Mouse (Mus musculus) hindbrain, embryonic 14.5 days (tissue): Measurements from ENCODE around the gene Rras2. TPM values are rescaled to one million over a fixed set of nuclear protein-coding genes. Genes with fewer than 3 reads are reported as not detected.

Source experiments
- ATAC-seq: fragments of 200-750 bp; cut with Nextera tagmentation; 2 replicates; pipeline ENCODE4 v1.8.0; 2017; ENCODE audit warnings: moderate number of reproducible peaks, mild to moderate bottlenecking, moderate TSS enrichment, moderate library complexity; ENCODE audit not compliant: low FRiP score
- DNase-seq: peaks from one replicate; pipeline ENCODE4 v3.0.0-alpha.2; 2015; ENCODE audit warnings: low spot score
- H3K27ac ChIP-seq: fragments of 300-500 bp; sonication (generic); 2 replicates; pipeline ENCODE4 v1.5.1; 2014; ENCODE audit warnings: mild to moderate bottlenecking, moderate library complexity
- H3K27me3 ChIP-seq: fragments of 300-500 bp; sonication (generic); 2 replicates; pipeline ENCODE4 v1.6.1; 2014; ENCODE audit warnings: mild to moderate bottlenecking, low read length, mixed read lengths; ENCODE audit not compliant: control insufficient read depth, insufficient read depth
- H3K36me3 ChIP-seq: fragments of 300-500 bp; sonication (generic); replicated peaks from 2 replicates; pipeline ENCODE4 v1.6.1; 2014; ENCODE audit not compliant: control insufficient read depth, insufficient read depth
- H3K4me1 ChIP-seq: fragments of 300-500 bp; sonication (generic); replicated peaks from 2 replicates; pipeline ENCODE4 v1.6.1; 2014; ENCODE audit warnings: antibody characterized with exemption, low read length, mixed read lengths; ENCODE audit not compliant: control insufficient read depth, insufficient read depth
- H3K4me2 ChIP-seq: fragments of 300-500 bp; sonication (generic); replicated peaks from 2 replicates; pipeline ENCODE4 v1.6.1; 2014; ENCODE audit warnings: mild to moderate bottlenecking, moderate library complexity
- H3K4me3 ChIP-seq: fragments of 300-500 bp; sonication (generic); replicated peaks from 2 replicates; pipeline ENCODE4 v1.5.1; 2014; ENCODE audit warnings: mild to moderate bottlenecking, low read length
- H3K9ac ChIP-seq: fragments of 300-500 bp; sonication (generic); 2 replicates; pipeline ENCODE4 v1.6.1; 2014
- H3K9me3 ChIP-seq: fragments of 300-500 bp; sonication (generic); 2 replicates; pipeline ENCODE4 v1.6.1; 2016; ENCODE audit warnings: low read length; ENCODE audit not compliant: control insufficient read depth
- WGBS: fragments of 180-500 bp; shearing (Covaris S2); extraction: QIAGEN DNeasy Blood & Tissue Kit; methylation state at CpG from one replicate; pipeline ENCODE4 v1.1.7; 2014; 5-methylcytosine and 5-hydroxymethylcytosine counted together
- polyA plus RNA-seq: library from polyadenylated mRNA; unstranded; fragments of >200 nt; fragmentation: Nextera tagmentation; extraction: Ambion mirVana; gene quantifications from 2 replicates; pipeline ENCODE4 v1.2.1, GENCODE M21; 2014

Gene Rras2
- polyA plus RNA-seq, 1 experiment from 2014 or later, result 23.9 TPM

DNA sequence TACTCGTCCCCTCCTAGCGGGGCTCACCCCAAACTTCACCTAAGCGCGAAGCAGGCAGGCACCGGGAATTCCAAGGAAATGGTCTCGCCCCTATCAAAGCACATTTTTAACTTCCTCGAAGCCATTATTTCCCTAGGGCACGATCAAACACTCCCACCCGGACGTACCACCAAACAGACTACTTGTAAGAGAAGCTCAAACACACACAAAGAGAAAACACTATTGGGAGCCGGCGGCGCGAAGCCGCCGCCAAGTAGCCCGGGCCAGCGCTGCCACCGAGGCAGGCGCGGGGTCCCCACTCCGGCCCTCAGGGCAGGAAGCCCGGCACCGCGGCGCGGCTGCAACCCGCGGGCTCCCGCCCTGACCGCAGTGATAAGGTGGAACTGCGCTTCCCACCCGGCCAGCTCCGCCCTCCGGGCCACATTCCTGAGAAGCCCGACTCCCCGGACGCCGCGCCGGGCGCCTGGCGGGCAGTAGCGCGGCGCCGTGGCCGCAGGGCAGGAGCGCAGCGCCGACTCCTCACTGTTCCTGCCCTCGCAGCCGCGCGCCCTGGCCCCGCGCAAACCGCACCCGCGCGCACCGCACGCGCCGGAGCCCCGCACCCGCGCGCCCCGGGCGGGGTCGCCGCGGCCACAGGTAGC, 750 bp downstream of the Rras2 start:
- peak overlapping the region; percentile 71 for H3K4me2 ChIP-seq
- peak overlapping the region; percentile 89 for H3K4me3 ChIP-seq
- peak; percentile 48 for DNase-seq
- no peaks in the 10 kb centered on the region for H3K9me3 ChIP-seq
- H3K4me1 ChIP-seq, result peaks cover 10% of the 10 kb centered on the region; the same call in 1 of the 2 replicates
- H3K36me3 ChIP-seq, result no peaks in the 10 kb centered on the region
- H3K9ac ChIP-seq, result peak overlapping the region; percentile 79
- no peaks in the 10 kb centered on the region for H3K27me3 ChIP-seq
- peak overlapping the region; percentile 90 for H3K27ac ChIP-seq
- WGBS, result under 1% methylated on average over 57 of the region's 74 CpGs
- peak; percentile 83 for ATAC-seq

GRCm38 (mm10) chr7:114115961-114116360, 1.6 kb downstream of the Rras2 start:
- no peak for DNase-seq
- H3K27me3 ChIP-seq, result no peaks in the 10 kb centered on the region
- peak overlapping the region; percentile 79 for H3K9ac ChIP-seq

GRCm38 (mm10) chr7:114114976-114115375, 2.6 kb downstream of the Rras2 start:
- no peak overlapping the region for H3K27ac ChIP-seq
- peaks cover 10% of the 10 kb centered on the region; the same call in 1 of the 2 replicates for H3K4me1 ChIP-seq
- no peak overlapping the region for H3K4me3 ChIP-seq
- H3K4me2 ChIP-seq, result no peak overlapping the region; the same call in 1 of the 2 replicates
- 94% methylated on average over 3 of the region's 3 CpGs for WGBS
- no peak overlapping the region for H3K9ac ChIP-seq
- ATAC-seq, result no peak
- no peaks in the 10 kb centered on the region for H3K27me3 ChIP-seq
- DNase-seq, result no peak
- H3K36me3 ChIP-seq, result no peaks in the 10 kb centered on the region
- H3K9me3 ChIP-seq, result no peaks in the 10 kb centered on the region

More at GRCm38 (mm10) chr7:114115961-114116360, 1.6 kb downstream of the Rras2 start:
- H3K27ac ChIP-seq, result no peak overlapping the region
- peak overlapping the region; percentile 89 for H3K4me3 ChIP-seq
- ATAC-seq, result no peak
- 15% methylated on average over 9 of the region's 9 CpGs for WGBS
- peaks cover 10% of the 10 kb centered on the region; the same call in 1 of the 2 replicates for H3K4me1 ChIP-seq
- peak overlapping the region; percentile 71 for H3K4me2 ChIP-seq
- H3K36me3 ChIP-seq, result no peaks in the 10 kb centered on the region
- H3K9me3 ChIP-seq, result no peaks in the 10 kb centered on the region

DNA sequence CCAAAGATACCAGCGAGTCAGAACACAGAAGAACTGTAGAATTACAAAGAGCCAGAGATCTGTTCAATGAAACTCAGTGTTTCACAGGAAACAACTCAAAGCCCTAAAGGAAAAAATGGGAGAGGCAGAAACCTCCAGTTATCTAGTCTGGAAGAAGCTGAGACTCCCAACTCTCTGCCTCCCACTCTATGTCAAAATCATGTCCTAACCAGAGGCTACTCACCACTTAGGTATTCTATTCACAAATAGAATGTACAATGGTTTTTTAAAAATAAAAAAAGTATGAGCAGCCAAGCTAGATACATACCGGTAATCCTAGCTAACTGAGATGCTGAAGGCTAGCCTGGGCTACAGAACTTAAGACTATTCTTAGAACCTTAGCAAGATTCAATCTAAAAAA, 3.3 kb downstream of the Rras2 start:
- WGBS, result 98% methylated on average over 2 of the region's 2 CpGs
- ATAC-seq (no peak), DNase-seq (no peak)

DNA sequence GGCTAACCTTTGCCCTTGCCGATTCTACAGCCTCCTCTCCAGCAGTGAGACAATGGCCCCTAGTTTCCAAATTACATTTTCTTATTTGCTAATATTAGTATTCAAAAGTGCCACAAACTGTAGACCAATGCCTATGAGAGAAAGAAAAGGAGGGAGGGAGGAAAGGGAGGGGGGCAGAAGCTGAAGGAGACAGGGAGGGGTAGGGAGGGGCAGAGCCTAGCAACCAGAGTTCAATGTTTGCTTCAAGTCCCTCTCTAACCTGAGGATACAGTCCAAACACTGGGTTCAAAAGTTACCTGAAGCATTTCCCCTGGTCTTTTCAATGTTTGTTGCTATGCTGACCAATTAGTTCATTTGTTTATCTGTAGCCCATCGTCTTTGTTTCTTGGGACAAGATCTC, 7.1 kb downstream of the Rras2 start:
- Histone ChIP-seq H3K27ac (no peak overlapping the region), H3K27me3 (no peaks in the 10 kb centered on the region), H3K4me2 (no peak overlapping the region), H3K4me1 (peaks cover 2% of the 10 kb centered on the region; the same call in 1 of the 2 replicates), H3K4me3 (no peak overlapping the region), H3K36me3 (no peaks in the 10 kb centered on the region), H3K9me3 (no peaks in the 10 kb centered on the region), H3K9ac (no peak overlapping the region)
- ATAC-seq (no peak), DNase-seq (no peak)
- 86% methylated on average over 2 of the region's 2 CpGs for WGBS

More for the DNA sequence above, 3.3 kb downstream of the Rras2 start:
- H3K27me3 ChIP-seq, result no peaks in the 10 kb centered on the region
- no peak overlapping the region for H3K4me3 ChIP-seq
- no peaks in the 10 kb centered on the region for H3K9me3 ChIP-seq
- H3K4me2 ChIP-seq, result no peak overlapping the region
- H3K27ac ChIP-seq, result no peak overlapping the region
- no peaks in the 10 kb centered on the region for H3K36me3 ChIP-seq
- H3K4me1 ChIP-seq, result peaks cover 10% of the 10 kb centered on the region; the same call in 1 of the 2 replicates
- no peak overlapping the region for H3K9ac ChIP-seq

GRCm38 (mm10) chr7:114105886-114106285, 11.7 kb downstream of the Rras2 start:
- Histone ChIP-seq H3K4me3 (no peak overlapping the region), H3K9me3 (no peaks in the 10 kb centered on the region), H3K4me2 (no peak overlapping the region), H3K9ac (no peak overlapping the region), H3K4me1 (no peaks in the 10 kb centered on the region), H3K36me3 (no peaks in the 10 kb centered on the region), H3K27ac (no peak overlapping the region), H3K27me3 (no peaks in the 10 kb centered on the region)
- WGBS, result 93% methylated on average over 8 of the region's 8 CpGs
- DNase-seq (no peak), ATAC-seq (no peak)

DNA sequence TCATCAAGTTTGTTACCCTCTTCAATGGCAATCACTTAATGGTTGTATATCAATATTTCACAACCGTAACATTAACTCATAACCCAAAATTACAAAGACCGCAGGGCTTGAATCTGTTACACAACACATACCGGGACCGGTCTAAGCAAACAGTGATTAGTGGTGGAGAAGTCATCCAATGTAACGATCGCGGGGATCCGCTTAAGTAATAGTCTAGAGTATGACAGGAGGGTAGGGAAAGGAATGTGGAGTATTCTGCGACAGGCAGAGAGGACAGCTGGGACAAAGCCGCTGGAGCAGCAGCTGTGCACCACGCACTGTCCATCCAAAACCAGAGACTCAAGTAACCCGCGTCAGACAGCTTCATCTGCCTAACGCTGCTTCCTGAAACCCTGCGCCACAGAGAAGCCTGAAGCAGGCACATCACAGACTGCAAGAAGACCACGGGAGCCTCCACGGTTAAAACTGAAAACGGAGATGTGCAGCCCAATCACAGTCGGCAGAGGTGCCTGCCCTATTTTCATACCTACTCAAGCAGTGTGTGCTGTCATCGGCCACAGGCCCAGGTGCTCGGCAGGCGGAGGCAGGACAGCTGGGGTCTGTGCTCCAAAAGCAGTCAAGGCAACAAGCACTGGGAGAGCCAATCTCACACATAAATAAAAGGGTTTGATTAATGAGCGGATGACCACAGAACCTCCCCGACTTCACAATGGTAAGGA, 13.8 kb downstream of the Rras2 start:
- no peak for DNase-seq
- Histone ChIP-seq H3K9ac (no peak overlapping the region), H3K9me3 (no peaks in the 10 kb centered on the region), H3K4me1 (no peaks in the 10 kb centered on the region), H3K4me3 (no peak overlapping the region), H3K27me3 (no peaks in the 10 kb centered on the region), H3K36me3 (no peaks in the 10 kb centered on the region), H3K4me2 (no peak overlapping the region), H3K27ac (no peak overlapping the region)
- WGBS, result 83% methylated on average over 24 of the region's 24 CpGs
- no peak for ATAC-seq

DNA sequence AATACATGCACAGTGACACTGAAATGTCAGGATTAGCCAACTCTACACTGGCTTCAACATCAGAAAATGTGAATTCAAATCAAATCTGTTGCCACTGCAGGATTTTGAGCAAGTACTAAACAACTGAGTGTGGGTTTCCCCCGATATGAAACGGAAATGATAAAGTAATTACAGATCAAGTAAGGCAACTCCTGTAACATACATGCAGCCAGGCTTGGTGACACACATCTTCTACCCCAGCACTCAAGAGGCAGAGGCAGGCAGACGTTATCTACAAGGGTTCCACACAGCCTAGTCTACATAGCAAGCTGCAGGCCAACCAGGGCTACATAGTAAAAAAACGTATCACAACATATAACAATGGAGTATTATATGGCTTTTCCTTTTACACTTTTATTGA, 14.4 kb downstream of the Rras2 start:
- Histone ChIP-seq H3K4me2 (no peak overlapping the region), H3K9ac (no peak overlapping the region), H3K27ac (no peak overlapping the region), H3K4me1 (no peaks in the 10 kb centered on the region), H3K9me3 (no peaks in the 10 kb centered on the region), H3K4me3 (no peak overlapping the region), H3K36me3 (no peaks in the 10 kb centered on the region), H3K27me3 (no peaks in the 10 kb centered on the region)
- ATAC-seq (no peak), DNase-seq (no peak)
- WGBS, result 92% methylated on average over 4 of the region's 4 CpGs

GRCm38 (mm10) chr7:114102609-114103008, 15.0 kb downstream of the Rras2 start:
- H3K4me1 ChIP-seq, result no peaks in the 10 kb centered on the region
- H3K9me3 ChIP-seq, result no peaks in the 10 kb centered on the region
- H3K36me3 ChIP-seq, result no peaks in the 10 kb centered on the region
- ATAC-seq, result no peak
- DNase-seq, result no peak
- no peaks in the 10 kb centered on the region for H3K27me3 ChIP-seq
- WGBS, result 51% methylated on average over 4 of the region's 4 CpGs
- H3K9ac ChIP-seq, result no peak overlapping the region
- H3K27ac ChIP-seq, result no peak overlapping the region
- no peak overlapping the region for H3K4me3 ChIP-seq
- no peak overlapping the region for H3K4me2 ChIP-seq
